Mouse (Mus musculus) liver, embryonic 14.5 days (tissue): ENCODE results near the gene Ambra1. TPM values are rescaled to one million over a fixed set of nuclear protein-coding genes. Genes with fewer than 3 reads are reported as not detected.

Experiments used
- ATAC-seq: fragments of 200-750 bp; cut with Nextera tagmentation; 2 replicates; pipeline ENCODE4 v1.8.0; 2017; ENCODE audit warnings: moderate number of reproducible peaks, mild to moderate bottlenecking, moderate library complexity; ENCODE audit not compliant: insufficient read depth
- DNase-seq, 3 experiments: peaks; one replicate each; pipeline ENCODE4 v3.0.0-alpha.2; 2012 to 2013; ENCODE audit warnings: low read depth in 3 of 3, low spot score in 3 of 3
- H3K27ac ChIP-seq: fragments of 300-500 bp; sonication (generic); 2 replicates; pipeline ENCODE4 v1.5.1; 2014; ENCODE audit warnings: moderate library complexity, mild to moderate bottlenecking, control low read depth, inconsistent platforms
- H3K27me3 ChIP-seq: fragments of 300-500 bp; sonication (generic); 2 replicates; pipeline ENCODE4 v1.6.1; 2014; ENCODE audit warnings: mild to moderate bottlenecking, low read length, moderate library complexity; ENCODE audit not compliant: control insufficient read depth, insufficient read depth
- H3K36me3 ChIP-seq: fragments of 300-500 bp; sonication (generic); replicated peaks from 2 replicates; pipeline ENCODE4 v1.6.1; 2014; ENCODE audit warnings: low read depth; ENCODE audit not compliant: control insufficient read depth, insufficient read depth
- H3K4me1 ChIP-seq, 2 experiments: fragments of 200-500 bp in 1 of 2; fragments of 300-500 bp in 1 of 2; sonication (generic) in 1 of 2; replicated peaks; 2 replicates each; pipeline ENCODE4 v1.6.1; 2012 to 2014; ENCODE audit warnings: antibody characterized with exemption in 1 of 2, inconsistent platforms in 1 of 2, low read length in 1 of 2; ENCODE audit not compliant: control insufficient read depth in 2 of 2, insufficient read depth in 2 of 2
- H3K4me2 ChIP-seq: fragments of 300-500 bp; sonication (generic); 2 replicates; pipeline ENCODE4 v1.6.1; 2014; ENCODE audit warnings: low read depth, mild to moderate bottlenecking, control low read depth, moderate library complexity
- H3K4me3 ChIP-seq, 2 experiments: fragments of 200-500 bp in 1 of 2; fragments of 300-500 bp in 1 of 2; sonication (generic) in 1 of 2; 2 replicates each; pipeline ENCODE4 v1.5.1; 2012 to 2014; ENCODE audit warnings: low read depth in 2 of 2, low read length in 2 of 2, mild to moderate bottlenecking in 2 of 2, control low read depth in 1 of 2, inconsistent platforms in 1 of 2, moderate library complexity in 1 of 2; ENCODE audit not compliant: insufficient read depth in 1 of 2
- H3K9ac ChIP-seq: fragments of 300-500 bp; sonication (generic); replicated peaks from 2 replicates; pipeline ENCODE4 v1.6.1; 2014; ENCODE audit warnings: mild to moderate bottlenecking, control low read depth, moderate library complexity
- H3K9me3 ChIP-seq: fragments of 300-500 bp; sonication (generic); 2 replicates; pipeline ENCODE4 v1.6.1; 2016; ENCODE audit warnings: low read length, mixed read lengths; ENCODE audit not compliant: control insufficient read depth
- CTCF ChIP-seq: IDR thresholded peaks from 2 replicates; pipeline ENCODE4 v1.5.1; 2016; ENCODE audit warnings: antibody characterized with exemption, low read depth, control low read depth
- EP300 ChIP-seq: IDR thresholded peaks from 2 replicates; pipeline ENCODE4 v1.6.1; 2016; ENCODE audit warnings: antibody characterized with exemption, low read depth
- WGBS: fragments of 180-500 bp; shearing (Covaris S2); extraction: QIAGEN DNeasy Blood & Tissue Kit; methylation state at CpG from one replicate; pipeline ENCODE4 v1.1.7; 2014; ENCODE audit not compliant: insufficient replicate concordance; 5-methylcytosine and 5-hydroxymethylcytosine counted together
- polyA plus RNA-seq, 2 experiments: library from polyadenylated mRNA; depleted of rRNA in 1 of 2; stranded (reverse) in 1 of 2; unstranded in 1 of 2; fragments of >200 nt; fragmentation: Nextera tagmentation in 1 of 2; extraction: Ambion mirVana in 1 of 2; gene quantifications; 2 replicates each; pipeline versions ENCODE4 v1.2.1 to v1.2.3; 2012 to 2014

Ambra1 gene
- polyA plus RNA-seq, 2 experiments = 3.9 TPM

GRCm38 (mm10) chr2:91929936-91930335, 200.0 kb downstream of the Ambra1 start:
- Histone ChIP-seq H3K9ac (no peak overlapping the region), H3K27me3 (peaks cover 20% of the 10 kb centered on the region), H3K27ac (no peak overlapping the region), H3K4me2 (peak overlapping the region; percentile 52), H3K4me3 (no peak overlapping the region), H3K9me3 (no peaks in the 10 kb centered on the region), H3K4me1 (peaks cover 5 to 7% of the 10 kb centered on the region in 2 experiments), H3K36me3 (peaks cover 3% of the 10 kb centered on the region)
- DNase-seq = no peak
- ATAC-seq = no peak
- 17% methylated on average over 12 of the region's 12 CpGs for WGBS
- peak; percentile 84 for TF ChIP-seq CTCF
- no peak for TF ChIP-seq EP300

GRCm38 (mm10) chr2:91930761-91931291, 200.9 kb downstream of the Ambra1 start:
- no peak overlapping the region for H3K27ac ChIP-seq
- peaks cover 10% of the 10 kb centered on the region for H3K36me3 ChIP-seq
- H3K4me3 ChIP-seq = peak overlapping the region; percentile 1 to 25; a peak in 3 of 4 replicates
- no peak overlapping the region for H3K9ac ChIP-seq
- WGBS = 26% methylated on average over 23 of the region's 23 CpGs
- peaks cover 5 to 7% of the 10 kb centered on the region in 2 experiments for H3K4me1 ChIP-seq
- H3K4me2 ChIP-seq = peak overlapping the region; percentile 52
- H3K27me3 ChIP-seq = peaks cover 17% of the 10 kb centered on the region
- no peak for DNase-seq
- H3K9me3 ChIP-seq = no peaks in the 10 kb centered on the region
- no peak for TF ChIP-seq EP300
- no peak for TF ChIP-seq CTCF
- no peak for ATAC-seq

DNA sequence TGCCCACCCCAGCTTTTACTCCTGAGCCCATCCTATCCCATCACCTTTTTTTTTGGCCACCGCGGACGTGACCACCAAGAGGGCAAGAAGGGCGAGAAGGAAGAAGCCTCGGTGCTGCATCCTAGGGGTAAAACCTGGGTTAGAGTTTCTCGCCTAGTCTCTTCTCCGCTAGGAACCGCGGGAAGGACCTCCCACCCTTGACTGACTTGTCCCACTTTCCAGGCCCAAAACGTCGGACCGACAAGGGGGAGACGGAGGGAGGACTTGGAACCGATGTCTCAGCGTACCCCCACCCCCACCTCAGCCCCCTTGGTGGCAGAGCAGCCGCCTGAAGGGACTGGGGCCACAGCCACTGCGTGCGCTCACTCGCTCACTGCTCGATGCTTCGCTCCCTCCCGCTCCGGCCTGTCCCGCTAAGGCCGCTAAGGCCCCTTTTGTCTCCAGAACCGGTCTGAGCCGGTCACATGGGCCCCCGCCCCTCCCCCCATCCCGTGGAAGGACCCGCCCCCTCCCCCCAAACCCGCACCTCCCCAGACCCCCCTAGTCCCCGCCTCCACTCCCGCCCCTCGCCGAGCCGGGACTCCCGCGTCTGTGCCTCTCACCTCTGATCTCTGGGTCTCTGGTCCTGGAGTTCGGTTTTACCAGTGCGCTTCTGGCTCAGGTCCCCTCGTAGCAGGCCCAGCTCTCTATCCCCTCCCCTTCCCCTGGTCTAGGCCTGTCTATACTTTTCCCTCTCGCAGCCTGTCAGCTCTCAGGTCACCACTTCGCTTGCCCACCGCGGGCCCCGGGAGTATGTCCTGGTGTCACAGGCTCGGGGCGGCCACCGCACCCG, 201.6 kb downstream of the Ambra1 start:
- peaks cover 17% of the 10 kb centered on the region for H3K36me3 ChIP-seq
- H3K4me3 ChIP-seq = peak overlapping the region; percentile 1 to 25
- TF ChIP-seq EP300 (no peak), CTCF (no peak)
- DNase-seq (no peak), ATAC-seq (no peak)
- peaks cover 5 to 7% of the 10 kb centered on the region in 2 experiments for H3K4me1 ChIP-seq
- no peak overlapping the region for H3K9ac ChIP-seq
- 7% methylated on average over 49 of the region's 50 CpGs for WGBS
- no peaks in the 10 kb centered on the region for H3K9me3 ChIP-seq
- H3K4me2 ChIP-seq = peak overlapping the region; percentile 52
- no peak overlapping the region for H3K27ac ChIP-seq
- H3K27me3 ChIP-seq = peaks cover 17% of the 10 kb centered on the region

GRCm38 (mm10) chr2:91932160-91932711, 202.3 kb downstream of the Ambra1 start, which contains the start of gene Mdk:
Gene Mdk (minus strand): TSS chr2:91932297.
- TF ChIP-seq CTCF (no peak), EP300 (no peak)
- Histone ChIP-seq H3K9me3 (no peaks in the 10 kb centered on the region), H3K9ac (peak within 1 kb of the TSS; percentile 20; the same call in 1 of the 2 replicates), H3K36me3 (peaks cover 24% of the 10 kb centered on the region), H3K27ac (no peak within 1 kb of the TSS), H3K4me2 (peak within 1 kb of the TSS; percentile 52), H3K27me3 (peaks cover 17% of the 10 kb centered on the region), H3K4me3 (peak within 1 kb of the TSS; percentile 1 to 25), H3K4me1 (peaks cover 5 to 7% of the 10 kb centered on the region in 2 experiments)
- ATAC-seq (peak; percentile 16), DNase-seq (no peak)
- under 1% methylated on average over 15 of the region's 16 CpGs for WGBS
